Mouse (Mus musculus): Measurements from ENCODE around the gene Clk4. TPM values are rescaled to one million over a fixed set of nuclear protein-coding genes. Genes with fewer than 3 reads are reported as not detected.

Gene Clk4
- polyA plus RNA-seq, 1 experiment = 14.3 TPM

GRCm38 (mm10) chr11:51303981-51304553, 42.5 kb downstream of the Clk4 start:
- TF ChIP-seq CTCF (IDR thresholded peaks at IDR 0.05; ENCODE audit: extremely low read depth, insufficient read length, insufficient replicate concordance, low read depth, low read length) (no peak), POLR2A (IDR thresholded peaks at IDR 0.05; ENCODE audit: low read depth, low read length) (no peak)
- WGBS = 77% methylated on average over 12 of the region's 12 CpGs
- Histone ChIP-seq H3K27me3 (ENCODE audit: control insufficient read depth, insufficient read depth, low read length) (no peaks in the 10 kb centered on the region), H3K4me1 (ENCODE audit: control insufficient read depth, insufficient read depth, insufficient read length, low read length) (no peaks in the 10 kb centered on the region), H3K4me3 (ENCODE audit: low read depth, low read length) (no peak overlapping the region), H3K27ac (ENCODE audit: insufficient read depth, low read depth, low read length) (no peak overlapping the region), H3K36me3 (ENCODE audit: control insufficient read depth, insufficient read depth, low read length) (no peaks in the 10 kb centered on the region)

- no peak overlapping the region for H3K4me3 ChIP-seq (ENCODE audit: low read depth, low read length)
- no peaks in the 10 kb centered on the region for H3K27me3 ChIP-seq (ENCODE audit: control insufficient read depth, insufficient read depth, low read length)
- no peaks in the 10 kb centered on the region for H3K36me3 ChIP-seq (ENCODE audit: control insufficient read depth, insufficient read depth, low read length)
- no peak overlapping the region for H3K27ac ChIP-seq (ENCODE audit: insufficient read depth, low read depth, low read length)
- 42% methylated on average over 5 of the region's 5 CpGs for WGBS
- no peaks in the 10 kb centered on the region for H3K4me1 ChIP-seq (ENCODE audit: control insufficient read depth, insufficient read depth, insufficient read length, low read length)
- TF ChIP-seq POLR2A (IDR thresholded peaks at IDR 0.05; ENCODE audit: low read depth, low read length) = no peak
- no peak for TF ChIP-seq CTCF (IDR thresholded peaks at IDR 0.05; ENCODE audit: extremely low read depth, insufficient read length, insufficient replicate concordance, low read depth, low read length)
These were observed 46.8 kb downstream of the Clk4 start for GRCm38 (mm10) chr11:51308306-51308705.

- no peak overlapping the region for H3K27ac ChIP-seq (ENCODE audit: insufficient read depth, low read depth, low read length)
- no peaks in the 10 kb centered on the region for H3K4me1 ChIP-seq (ENCODE audit: control insufficient read depth, insufficient read depth, insufficient read length, low read length)
- no peaks in the 10 kb centered on the region for H3K27me3 ChIP-seq (ENCODE audit: control insufficient read depth, insufficient read depth, low read length)
- no peak overlapping the region for H3K4me3 ChIP-seq (ENCODE audit: low read depth, low read length)
- no peaks in the 10 kb centered on the region for H3K36me3 ChIP-seq (ENCODE audit: control insufficient read depth, insufficient read depth, low read length)
- TF ChIP-seq POLR2A (IDR thresholded peaks at IDR 0.05; ENCODE audit: low read depth, low read length) (no peak), CTCF (IDR thresholded peaks at IDR 0.05; ENCODE audit: extremely low read depth, insufficient read length, insufficient replicate concordance, low read depth, low read length) (no peak)
- 80% methylated on average over 8 of the region's 8 CpGs for WGBS
These were observed 50.3 kb downstream of the Clk4 start for GRCm38 (mm10) chr11:51311846-51312245.

GRCm38 (mm10) chr11:51315991-51316810, 54.7 kb downstream of the Clk4 start:
- Histone ChIP-seq H3K36me3 (ENCODE audit: control insufficient read depth, insufficient read depth, low read length) (no peaks in the 10 kb centered on the region), H3K4me3 (ENCODE audit: low read depth, low read length) (no peak overlapping the region), H3K27ac (ENCODE audit: insufficient read depth, low read depth, low read length) (no peak overlapping the region), H3K4me1 (ENCODE audit: control insufficient read depth, insufficient read depth, insufficient read length, low read length) (no peaks in the 10 kb centered on the region), H3K27me3 (ENCODE audit: control insufficient read depth, insufficient read depth, low read length) (no peaks in the 10 kb centered on the region)
- WGBS = 73% methylated on average over 7 of the region's 7 CpGs
- TF ChIP-seq POLR2A (IDR thresholded peaks at IDR 0.05; ENCODE audit: low read depth, low read length) (no peak), CTCF (IDR thresholded peaks at IDR 0.05; ENCODE audit: extremely low read depth, insufficient read length, insufficient replicate concordance, low read depth, low read length) (no peak)

- TF ChIP-seq CTCF (IDR thresholded peaks at IDR 0.05; ENCODE audit: extremely low read depth, insufficient read length, insufficient replicate concordance, low read depth, low read length) = no peak
- TF ChIP-seq POLR2A (IDR thresholded peaks at IDR 0.05; ENCODE audit: low read depth, low read length) = no peak
- no peak overlapping the region for H3K27ac ChIP-seq (ENCODE audit: insufficient read depth, low read depth, low read length)
- no peaks in the 10 kb centered on the region for H3K4me1 ChIP-seq (ENCODE audit: control insufficient read depth, insufficient read depth, insufficient read length, low read length)
- H3K4me3 ChIP-seq (ENCODE audit: low read depth, low read length) = no peak overlapping the region
- no peaks in the 10 kb centered on the region for H3K36me3 ChIP-seq (ENCODE audit: control insufficient read depth, insufficient read depth, low read length)
- H3K27me3 ChIP-seq (ENCODE audit: control insufficient read depth, insufficient read depth, low read length) = no peaks in the 10 kb centered on the region
These were observed 59.1 kb downstream of the Clk4 start for GRCm38 (mm10) chr11:51320609-51321008.

- 54% methylated on average over 6 of the region's 6 CpGs for WGBS
- no peaks in the 10 kb centered on the region for H3K27me3 ChIP-seq (ENCODE audit: control insufficient read depth, insufficient read depth, low read length)
- H3K4me3 ChIP-seq (ENCODE audit: low read depth, low read length) = no peak overlapping the region
- H3K36me3 ChIP-seq (ENCODE audit: control insufficient read depth, insufficient read depth, low read length) = no peaks in the 10 kb centered on the region
- H3K4me1 ChIP-seq (ENCODE audit: control insufficient read depth, insufficient read depth, insufficient read length, low read length) = no peaks in the 10 kb centered on the region
- no peak overlapping the region for H3K27ac ChIP-seq (ENCODE audit: insufficient read depth, low read depth, low read length)
- TF ChIP-seq CTCF (IDR thresholded peaks at IDR 0.05; ENCODE audit: extremely low read depth, insufficient read length, insufficient replicate concordance, low read depth, low read length) = no peak
- TF ChIP-seq POLR2A (IDR thresholded peaks at IDR 0.05; ENCODE audit: low read depth, low read length) = no peak
These were observed 65.4 kb downstream of the Clk4 start for GRCm38 (mm10) chr11:51326908-51327307.

GRCm38 (mm10) chr11:51328387-51328942, 66.9 kb downstream of the Clk4 start:
- no peak overlapping the region for H3K27ac ChIP-seq (ENCODE audit: insufficient read depth, low read depth, low read length)
- H3K36me3 ChIP-seq (ENCODE audit: control insufficient read depth, insufficient read depth, low read length) = no peaks in the 10 kb centered on the region
- WGBS = 57% methylated on average over 12 of the region's 12 CpGs
- H3K4me3 ChIP-seq (ENCODE audit: low read depth, low read length) = no peak overlapping the region
- no peaks in the 10 kb centered on the region for H3K4me1 ChIP-seq (ENCODE audit: control insufficient read depth, insufficient read depth, insufficient read length, low read length)
- TF ChIP-seq POLR2A (IDR thresholded peaks at IDR 0.05; ENCODE audit: low read depth, low read length) (no peak), CTCF (IDR thresholded peaks at IDR 0.05; ENCODE audit: extremely low read depth, insufficient read length, insufficient replicate concordance, low read depth, low read length) (no peak)
- no peaks in the 10 kb centered on the region for H3K27me3 ChIP-seq (ENCODE audit: control insufficient read depth, insufficient read depth, low read length)

Measured in small intestine, adult 2 months (tissue).